In genomic region chr1:125345854-125346253, GRCm38 (mm10) we compare ENCODE assay signal across 30 mouse cellular contexts.
"Had no signal": no experiment of that assay in that cellular context is flagged by ENCODE, and none has a peak within 500 bp of the region (broad histone marks: within the 10 kb centered on the region; RNA-seq: fewer than 3 reads in every experiment).

No protein-coding gene starts in this region.

- H3K4me1 ChIP-seq: limb, embryonic 10.5 days; limb, embryonic 12.5 days; limb, embryonic 13.5 days; limb, embryonic 15.5 days; liver, embryonic 12.5 days; liver, embryonic 13.5 days; liver, embryonic 15.5 days; lung, embryonic 15.5 days; megakaryocyte, embryonic 14.5 days; midbrain, embryonic 10.5 days; midbrain, embryonic 12.5 days; midbrain, embryonic 13.5 days; midbrain, embryonic 15.5 days had no signal

- H3K27me3 ChIP-seq: limb, embryonic 12.5 days; limb, embryonic 13.5 days; limb, embryonic 15.5 days; liver, embryonic 12.5 days; liver, embryonic 13.5 days; liver, embryonic 15.5 days; lung, embryonic 15.5 days; megakaryocyte, embryonic 14.5 days; midbrain, embryonic 12.5 days; midbrain, embryonic 13.5 days; midbrain, embryonic 15.5 days had no signal

- H3K36me3 ChIP-seq: limb, embryonic 10.5 days; limb, embryonic 12.5 days; limb, embryonic 13.5 days; limb, embryonic 15.5 days; liver, embryonic 12.5 days; liver, embryonic 13.5 days; liver, embryonic 15.5 days; lung, embryonic 15.5 days; midbrain, embryonic 10.5 days; midbrain, embryonic 12.5 days; midbrain, embryonic 13.5 days; midbrain, embryonic 15.5 days had no signal

- H3K4me3 ChIP-seq: left cerebral cortex, adult 2 months; limb, embryonic 10.5 days; limb, embryonic 12.5 days; limb, embryonic 13.5 days; limb, embryonic 15.5 days; liver, embryonic 12.5 days; liver, embryonic 13.5 days; liver, embryonic 15.5 days; lung, embryonic 15.5 days; megakaryocyte, embryonic 14.5 days; midbrain, embryonic 10.5 days; midbrain, embryonic 12.5 days; midbrain, embryonic 13.5 days; midbrain, embryonic 15.5 days; myocyte had no signal

- H3K9me3 ChIP-seq: limb, embryonic 10.5 days; limb, embryonic 13.5 days; limb, embryonic 15.5 days; liver, embryonic 15.5 days; lung, embryonic 15.5 days; midbrain, embryonic 13.5 days; midbrain, embryonic 15.5 days had no signal

- ATAC-seq: liver, embryonic 12.5 days; lung, postnatal 0 days; midbrain, embryonic 13.5 days; midbrain, embryonic 15.5 days; midbrain, embryonic 16.5 days had no signal

- DNase-seq: left cerebral cortex, postnatal 4 days; liver; liver, embryonic 13.5 days; liver, postnatal 0 days; lung, adult 18-20 months; lung, adult 2 months; lung, embryonic 14.5 days; lung, postnatal 10 days; lung, postnatal 14 days; lung, postnatal 36 days; lung, postnatal 4 days; midbrain, embryonic 14.5 days had no signal

- H3K27ac ChIP-seq: left cerebral cortex, adult 2 months; limb, embryonic 10.5 days; limb, embryonic 12.5 days; limb, embryonic 13.5 days; limb, embryonic 15.5 days; liver, embryonic 12.5 days; liver, embryonic 13.5 days; liver, embryonic 14.5 days; liver, embryonic 15.5 days; lung, embryonic 15.5 days; macrophage; midbrain, embryonic 10.5 days; midbrain, embryonic 12.5 days; midbrain, embryonic 13.5 days; midbrain, embryonic 15.5 days had no signal
